Comparison of ENCODE assay signal across 7 mouse cellular contexts in the genomic region with DNA sequence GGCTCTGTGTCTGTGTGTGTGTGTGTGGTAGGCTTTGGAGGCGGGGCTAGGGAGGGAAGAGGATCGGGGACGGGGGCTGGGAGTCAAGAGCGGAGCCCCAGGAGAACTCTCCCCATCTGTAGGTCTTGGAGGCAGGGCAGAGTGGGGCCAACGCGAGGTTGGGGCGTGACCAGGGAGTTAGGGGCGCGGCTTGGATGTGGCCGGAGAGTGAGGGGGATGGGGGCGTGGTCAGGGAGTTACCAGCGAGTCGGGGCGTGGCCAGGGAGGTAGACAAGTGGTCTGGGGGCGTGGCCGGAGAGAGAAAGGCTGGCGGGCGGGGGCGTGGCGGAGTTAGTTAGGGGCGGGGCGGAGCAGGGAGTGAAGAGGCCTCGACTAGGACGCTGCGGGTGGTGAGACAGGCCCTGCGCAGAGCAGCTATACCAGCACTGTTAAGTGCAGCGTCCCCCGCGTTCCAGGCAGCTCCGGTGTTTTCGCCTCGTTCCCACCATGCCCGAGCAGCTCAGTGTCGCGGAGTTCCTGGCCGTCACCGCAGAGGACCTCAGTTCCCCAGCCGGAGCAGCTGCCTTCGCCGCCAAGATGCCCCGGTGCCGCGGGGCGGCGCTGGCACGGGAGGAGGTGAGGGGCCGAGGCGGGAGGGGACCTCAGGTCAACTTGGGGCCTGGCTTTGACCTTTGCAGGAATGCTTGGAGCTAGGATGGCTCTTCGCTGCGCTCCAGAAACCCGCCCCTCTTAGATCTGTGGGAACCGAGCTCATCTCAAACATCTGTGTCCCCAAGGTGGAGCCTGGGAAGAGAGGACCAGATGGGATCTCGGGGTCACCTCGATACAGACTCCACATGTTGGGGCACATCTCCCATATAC. TPM values are rescaled to one million over a fixed set of nuclear protein-coding genes. Genes with fewer than 3 reads are reported as not detected.
DNase-seq lines count a peak whose midpoint lies in the region; ATAC-seq lines count a peak whose summit lies in the region.

TSS of gene Asap3 (plus strand) at position 333 of the 861 bp plus-strand sequence.

- ATAC-seq in intestine, embryonic 14.5 days (replicated peaks; ENCODE audit: low FRiP score, low TSS enrichment, low read depth), result peak; percentile 90

- peak within 1 kb of the TSS; percentile 79 for H3K4me2 ChIP-seq in intestine, embryonic 14.5 days (ENCODE audit: low read length)

- intact Hi-C loops in left cerebral cortex, postnatal 25 days (cut with DNase I), result no loop called here

- H3K9ac ChIP-seq in intestine, embryonic 14.5 days (ENCODE audit: low read length), result peak within 1 kb of the TSS; percentile 55

- H3K27ac ChIP-seq in intestine, embryonic 14.5 days (ENCODE audit: low read depth), result peak within 1 kb of the TSS; percentile 47; the same call in 1 of the 2 replicates
- H3K27ac ChIP-seq in midbrain, embryonic 10.5 days (replicated peaks), result peak within 1 kb of the TSS; percentile 79

- peak within 1 kb of the TSS; percentile 59 for H3K4me3 ChIP-seq in intestine, embryonic 14.5 days (ENCODE audit: low read depth, low read length)
- peak within 1 kb of the TSS; percentile 64 for H3K4me3 ChIP-seq in midbrain, embryonic 10.5 days

- no peaks in the 10 kb centered on the region for H3K27me3 ChIP-seq in intestine, embryonic 14.5 days (replicated peaks; ENCODE audit: control insufficient read depth, insufficient read depth, low read length)
- H3K27me3 ChIP-seq in midbrain, embryonic 10.5 days (ENCODE audit: low read depth, poor library complexity, severe bottlenecking), result peaks cover 57% of the 10 kb centered on the region

- peaks cover 8% of the 10 kb centered on the region; the same call in 1 of the 2 replicates for H3K4me1 ChIP-seq in intestine, embryonic 14.5 days (replicated peaks; ENCODE audit: control insufficient read depth, insufficient read depth, low read length)
- peaks cover 40% of the 10 kb centered on the region for H3K4me1 ChIP-seq in midbrain, embryonic 10.5 days

- 0 out of 2 replicates have a peak, but pooled peaks cover 4% of the 10 kb centered on the region for H3K36me3 ChIP-seq in intestine, embryonic 14.5 days (ENCODE audit: control insufficient read depth, insufficient read depth, low read length)
- H3K36me3 ChIP-seq in midbrain, embryonic 10.5 days, result no peaks in the 10 kb centered on the region

- under 1% methylated on average over 54 of the region's 54 CpGs for WGBS in intestine, embryonic 14.5 days
- WGBS in midbrain, embryonic 10.5 days, result under 1% methylated on average over 54 of the region's 54 CpGs

- DNase-seq in adrenal gland, adult (ENCODE audit: inconsistent age in 2 of 2, low spot score in 1 of 2), result peak; percentile 97 to 99
- DNase-seq in embryo, embryonic 10.5 days (ENCODE audit: low spot score), result peak; percentile 100
- peak; percentile 95 for DNase-seq in gastrocnemius, postnatal 25 days
- peak; percentile 99 for DNase-seq in intestine, embryonic 14.5 days (ENCODE audit: low spot score)
- DNase-seq in left cerebral cortex, postnatal 25 days (ENCODE audit: low spot score in 2 of 2), result peak; percentile 73 to 79
- peak; percentile 100 for DNase-seq in midbrain, embryonic 10.5 days (ENCODE audit: low spot score)
- DNase-seq in right cerebral cortex, postnatal 4 days, result peak; percentile 82

- H3K9me3 ChIP-seq in intestine, embryonic 14.5 days (ENCODE audit: control insufficient read depth, low read length), result no peaks in the 10 kb centered on the region
- H3K9me3 ChIP-seq in midbrain, embryonic 10.5 days (replicated peaks), result no peaks in the 10 kb centered on the region

RNA-seq across cellular contexts. Expression of gene Asap3, which starts in this region (rescaled TPM):
- 1 to 10 TPM; 2.8 to 3.0 TPM for total RNA-seq in gastrocnemius, postnatal 25 days (2021)
- polyA plus RNA-seq in intestine, embryonic 14.5 days (2014; fragmentation: Nextera tagmentation; extraction: Ambion mirVana), result 4.6 and 4.9 TPM in 2 replicates
- 1 to 10 TPM; 3.1 to 3.2 TPM for total RNA-seq in left cerebral cortex, postnatal 25 days (2021)
- 6.0 and 7.1 TPM in 2 replicates for polyA plus RNA-seq in midbrain, embryonic 10.5 days (2016; fragmentation: Nextera tagmentation; extraction: Ambion mirVana)

Comparison
In these comparisons a context has a peak if more than half of its experiments do, and no peak if none do; other contexts are left out.
1. Peak in every context shown above with its lines: DNase-seq, ATAC-seq, H3K4me3 ChIP-seq and H3K27ac ChIP-seq.